Comparison of ENCODE assay signal across 14 mouse cellular contexts in genomic region chr17:85928543-85928942, GRCm38 (mm10).
DNase-seq lines count a peak whose midpoint lies in the region; ATAC-seq and TF ChIP-seq lines count a peak whose summit lies in the region.
"Had no signal": no experiment of that assay in that cellular context is flagged by ENCODE, and none has a peak within 500 bp of the region (broad histone marks: within the 10 kb centered on the region; RNA-seq: fewer than 3 reads in every experiment).

No protein-coding gene starts in this region.

- H3K27me3 ChIP-seq in hindbrain, postnatal 0 days (ENCODE audit: insufficient read depth, low read length), result no peaks in the 10 kb centered on the region
- H3K27me3 ChIP-seq in hindbrain, embryonic 11.5 days (ENCODE audit: control insufficient read depth, insufficient read depth, low read length), result no peaks in the 10 kb centered on the region
- H3K27me3 ChIP-seq in intestine, embryonic 16.5 days (replicated peaks; ENCODE audit: control insufficient read depth, insufficient read depth, low read length), result no peaks in the 10 kb centered on the region
- H3K27me3 ChIP-seq in liver, embryonic 14.5 days (ENCODE audit: control insufficient read depth, insufficient read depth, low read length), result no peaks in the 10 kb centered on the region
- H3K27me3 ChIP-seq: forebrain, embryonic 13.5 days had no signal

- no peak for TF ChIP-seq EP300 in liver, embryonic 14.5 days (IDR thresholded peaks at IDR 0.05; ENCODE audit: low read depth)

- H3K36me3 ChIP-seq in hindbrain, postnatal 0 days (ENCODE audit: insufficient read depth, low read length), result no peaks in the 10 kb centered on the region
- no peaks in the 10 kb centered on the region for H3K36me3 ChIP-seq in hindbrain, embryonic 11.5 days (ENCODE audit: control insufficient read depth, insufficient read depth, low read length)
- no peaks in the 10 kb centered on the region for H3K36me3 ChIP-seq in intestine, embryonic 16.5 days (ENCODE audit: control insufficient read depth, insufficient read depth, low read length)
- H3K36me3 ChIP-seq in liver, embryonic 14.5 days (replicated peaks; ENCODE audit: control insufficient read depth, insufficient read depth, low read depth), result no peaks in the 10 kb centered on the region
- H3K36me3 ChIP-seq: embryonic facial prominence, embryonic 13.5 days had no signal

- H3K4me2 ChIP-seq in hindbrain, postnatal 0 days (ENCODE audit: low read depth, low read length), result no peak overlapping the region
- no peak overlapping the region for H3K4me2 ChIP-seq in hindbrain, embryonic 11.5 days (replicated peaks; ENCODE audit: low read depth, low read length)
- H3K4me2 ChIP-seq in intestine, embryonic 16.5 days (ENCODE audit: low read depth, low read length), result no peak overlapping the region
- H3K4me2 ChIP-seq in liver, embryonic 14.5 days (ENCODE audit: low read depth), result no peak overlapping the region
- H3K4me2 ChIP-seq: embryonic facial prominence, embryonic 13.5 days; forebrain, embryonic 13.5 days; lung, embryonic 14.5 days had no signal

- no peak overlapping the region for H3K4me3 ChIP-seq in hindbrain, postnatal 0 days (ENCODE audit: low read length)
- no peak overlapping the region for H3K4me3 ChIP-seq in hindbrain, embryonic 11.5 days (ENCODE audit: low read depth, low read length)
- no peak overlapping the region for H3K4me3 ChIP-seq in intestine, embryonic 16.5 days (ENCODE audit: low read length)
- no peak overlapping the region for H3K4me3 ChIP-seq in liver, embryonic 14.5 days (ENCODE audit: insufficient read depth in 1 of 2, low read depth in 2 of 2, low read length in 2 of 2)
- H3K4me3 ChIP-seq: embryonic facial prominence, embryonic 13.5 days; forebrain, embryonic 13.5 days; myocyte had no signal

- ATAC-seq in hindbrain, postnatal 0 days, result no peak
- ATAC-seq in hindbrain, embryonic 11.5 days (ENCODE audit: low FRiP score), result no peak
- ATAC-seq in intestine, embryonic 16.5 days, result peak; percentile 93
- ATAC-seq in liver, embryonic 14.5 days (ENCODE audit: insufficient read depth), result peak; percentile 84
- ATAC-seq: forebrain, embryonic 13.5 days had no signal

- H3K9me3 ChIP-seq in hindbrain, postnatal 0 days (ENCODE audit: low read length), result no peaks in the 10 kb centered on the region
- no peaks in the 10 kb centered on the region for H3K9me3 ChIP-seq in hindbrain, embryonic 11.5 days (ENCODE audit: control insufficient read depth, low read length)
- H3K9me3 ChIP-seq in intestine, embryonic 16.5 days (ENCODE audit: control insufficient read depth, low read length), result no peaks in the 10 kb centered on the region
- H3K9me3 ChIP-seq in liver, embryonic 14.5 days (ENCODE audit: control insufficient read depth, low read length), result no peaks in the 10 kb centered on the region
- H3K9me3 ChIP-seq: embryonic facial prominence, embryonic 13.5 days; forebrain, embryonic 13.5 days had no signal

- H3K9ac ChIP-seq in hindbrain, postnatal 0 days (replicated peaks; ENCODE audit: low read length), result no peak overlapping the region
- no peak overlapping the region for H3K9ac ChIP-seq in hindbrain, embryonic 11.5 days (ENCODE audit: low read depth, low read length)
- no peak overlapping the region for H3K9ac ChIP-seq in intestine, embryonic 16.5 days (ENCODE audit: low read depth, low read length)
- no peak overlapping the region for H3K9ac ChIP-seq in liver, embryonic 14.5 days (replicated peaks)
- H3K9ac ChIP-seq: embryonic facial prominence, embryonic 13.5 days; forebrain, embryonic 13.5 days; lung, embryonic 14.5 days had no signal

- H3K27ac ChIP-seq in hindbrain, postnatal 0 days, result no peak overlapping the region
- no peak overlapping the region for H3K27ac ChIP-seq in hindbrain, embryonic 11.5 days (ENCODE audit: low read depth, low read length)
- H3K27ac ChIP-seq in intestine, embryonic 16.5 days (ENCODE audit: low read length), result no peak overlapping the region
- no peak overlapping the region for H3K27ac ChIP-seq in liver, embryonic 14.5 days
- H3K27ac ChIP-seq: embryonic facial prominence, embryonic 13.5 days; forebrain, embryonic 13.5 days had no signal

- no peaks in the 10 kb centered on the region for H3K4me1 ChIP-seq in hindbrain, postnatal 0 days (ENCODE audit: insufficient read depth, low read length)
- H3K4me1 ChIP-seq in hindbrain, embryonic 11.5 days (replicated peaks; ENCODE audit: control insufficient read depth, insufficient read depth, low read length), result no peaks in the 10 kb centered on the region
- no peaks in the 10 kb centered on the region for H3K4me1 ChIP-seq in intestine, embryonic 16.5 days (ENCODE audit: control insufficient read depth, insufficient read depth, low read length)
- peaks cover 0 to 14% of the 10 kb centered on the region in 2 experiments; a peak in 2 of 4 replicates for H3K4me1 ChIP-seq in liver, embryonic 14.5 days (replicated peaks; ENCODE audit: control insufficient read depth in 2 of 2, insufficient read depth in 2 of 2, low read length in 1 of 2)

- peak; percentile 8 for DNase-seq in hindbrain, postnatal 0 days (ENCODE audit: low spot score)
- DNase-seq in hindbrain, embryonic 11.5 days (ENCODE audit: low spot score), result no peak
- DNase-seq in forelimb bud, embryonic 11.5 days (ENCODE audit: low read depth, low spot score), result peak; percentile 73
- peak; percentile 14 to 35 (median 17) for DNase-seq in liver, embryonic 14.5 days (ENCODE audit: low read depth in 3 of 3, low spot score in 3 of 3)
- DNase-seq in spleen, postnatal 36 days (ENCODE audit: low spot score in 2 of 2), result no peak
- no peak for DNase-seq in heart, adult 9 months (ENCODE audit: low spot score in 2 of 2)
- DNase-seq: cerebellum, adult 8-10 months; heart, adult 11 months; lung, embryonic 14.5 days; thymus, postnatal 14 days had no signal

- no peak for TF ChIP-seq CTCF in hindbrain, postnatal 0 days (IDR thresholded peaks at IDR 0.05; ENCODE audit: low read depth)
- TF ChIP-seq CTCF in liver, embryonic 14.5 days (IDR thresholded peaks at IDR 0.05; ENCODE audit: low read depth), result no peak

- 45% methylated on average over 2 of the region's 2 CpGs for WGBS in hindbrain, postnatal 0 days
- WGBS in hindbrain, embryonic 11.5 days, result 35% methylated on average over 2 of the region's 2 CpGs
- 27% methylated on average over 2 of the region's 2 CpGs for WGBS in intestine, embryonic 16.5 days
- 37% methylated on average over 2 of the region's 2 CpGs for WGBS in liver, embryonic 14.5 days (ENCODE audit: insufficient replicate concordance)

Comparison
In these comparisons a context has a peak if more than half of its experiments do, and no peak if none do; other contexts are left out.
1. DNase-seq: peak in hindbrain, postnatal 0 days (single experiment), forelimb bud, embryonic 11.5 days (single experiment) and liver, embryonic 14.5 days (3 of 3); none in hindbrain, embryonic 11.5 days (single experiment), spleen, postnatal 36 days (0 of 2) and heart, adult 9 months (0 of 2).
2. ATAC-seq: peak in intestine, embryonic 16.5 days (single experiment) and liver, embryonic 14.5 days (single experiment); none in hindbrain, postnatal 0 days (single experiment) and hindbrain, embryonic 11.5 days (single experiment).